Mouse (Mus musculus): ENCODE measurements at regions not wholly inside any gene's neighbourhood (a gene's known extent, or its start where the extent isn't known, plus 50 kb on each side); places are given as distances from the start of the nearest gene placed in this dataset.

- TF ChIP-seq EP300 (optimal IDR thresholded peaks at IDR 0.05): no peak
- TF ChIP-seq CTCF (IDR thresholded peaks at IDR 0.05; ENCODE audit: low read depth): no peak
Observed at GRCm38 (mm10) chr4:84028120-84028519, 502.8 kb downstream of the Ccdc171 start.

All from stomach, postnatal 0 days (tissue).